Mouse (Mus musculus) small intestine, adult 2 months (tissue): ENCODE data around the gene Shq1.

ENCODE experiments used
- CTCF ChIP-seq: fragments of 200-500 bp; IDR thresholded peaks from 2 replicates; pipeline ENCODE4 v1.5.1; 2012; ENCODE audit warnings: low read depth, mild to moderate bottlenecking, control low read depth, inconsistent platforms, low read length, moderate library complexity, mixed read lengths; ENCODE audit not compliant: insufficient replicate concordance, insufficient read length; ENCODE audit errors: extremely low read depth
- POLR2A ChIP-seq: fragments of 200-500 bp; IDR thresholded peaks from 2 replicates; pipeline ENCODE4 v1.6.1; 2012; ENCODE audit warnings: low read depth, mild to moderate bottlenecking, control low read depth, inconsistent platforms, low read length, moderate library complexity

GRCm38 (mm10) chr6:100716817-100717216 is 45.9 kb upstream of the Shq1 start:
- TF ChIP-seq POLR2A: no peak
- no peak for TF ChIP-seq CTCF
